Mouse (Mus musculus) liver, adult 2 months (tissue): ENCODE data around the gene Rps8.

Experiments
- CTCF ChIP-seq: fragments of 200-500 bp; IDR thresholded peaks from 2 replicates; pipeline ENCODE4 v1.5.1; 2011; ENCODE audit warnings: low read depth, low read length, control low read depth
- POLR2A ChIP-seq: fragments of 200-500 bp; IDR thresholded peaks from 2 replicates; pipeline ENCODE4 v1.6.1; 2011; ENCODE audit warnings: low read length, control low read depth; ENCODE audit not compliant: insufficient read depth; ENCODE audit errors: extremely low read depth

- no peak for TF ChIP-seq CTCF
- TF ChIP-seq POLR2A, result no peak
Observed at GRCm38 (mm10) chr4:117148815-117149214, 7.2 kb downstream of the Rps8 start.
